ENCODE assay signal across 18 mouse cellular contexts in the genomic region with DNA sequence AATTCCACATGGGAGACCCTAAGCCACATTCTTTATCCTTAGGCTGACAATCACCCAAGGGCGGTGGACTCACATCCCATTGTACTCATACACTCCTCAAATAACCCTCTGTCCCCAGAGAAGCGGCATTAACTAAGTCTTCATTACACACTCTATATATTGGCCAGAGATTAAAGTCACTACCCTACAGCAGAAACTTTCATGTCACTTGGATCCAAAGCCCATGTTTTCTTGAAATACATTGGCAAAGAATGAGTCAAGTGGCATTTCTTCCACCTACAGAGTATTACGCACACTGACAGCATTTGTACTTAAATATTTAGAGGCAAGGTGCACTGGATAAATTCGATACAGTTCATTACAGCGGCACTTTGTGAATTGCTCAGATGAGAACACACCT. TPM values are rescaled to one million over a fixed set of nuclear protein-coding genes. Genes with fewer than 3 reads are reported as not detected.
A peak's percentile ranks its signal among the peaks of the same experiment; 100 is the strongest.
DNase-seq lines count a peak whose midpoint lies in the region; ATAC-seq lines count a peak whose summit lies in the region.
"Had no signal": no experiment of that assay in that cellular context is flagged by ENCODE, and none has a peak within 500 bp of the region (broad histone marks: within the 10 kb centered on the region; RNA-seq: fewer than 3 reads in every experiment).

No protein-coding gene starts in this region.

- peaks cover 26% of the 10 kb centered on the region for H3K36me3 ChIP-seq in hindbrain, embryonic 14.5 days (replicated peaks; ENCODE audit: control insufficient read depth, insufficient read depth)
- peaks cover 32% of the 10 kb centered on the region for H3K36me3 ChIP-seq in hindbrain, embryonic 12.5 days
- H3K36me3 ChIP-seq in midbrain, embryonic 15.5 days (replicated peaks), result no peaks in the 10 kb centered on the region
- H3K36me3 ChIP-seq: G1E had no signal

- no peak overlapping the region for H3K9ac ChIP-seq in hindbrain, embryonic 14.5 days
- no peak overlapping the region for H3K9ac ChIP-seq in hindbrain, embryonic 12.5 days
- H3K9ac ChIP-seq in midbrain, embryonic 15.5 days, result no peak overlapping the region

- H3K4me2 ChIP-seq in hindbrain, embryonic 14.5 days (replicated peaks), result no peak overlapping the region
- H3K4me2 ChIP-seq in hindbrain, embryonic 12.5 days (replicated peaks), result no peak overlapping the region
- no peak overlapping the region for H3K4me2 ChIP-seq in midbrain, embryonic 15.5 days

- H3K4me3 ChIP-seq in hindbrain, embryonic 14.5 days (replicated peaks; ENCODE audit: low read length), result no peak overlapping the region
- H3K4me3 ChIP-seq in hindbrain, embryonic 12.5 days, result no peak overlapping the region
- no peak overlapping the region for H3K4me3 ChIP-seq in midbrain, embryonic 15.5 days

- whole genome bisulfite sequencing in hindbrain, embryonic 14.5 days, result 97% methylated on average over 5 of the region's 5 CpGs
- 95% methylated on average over 5 of the region's 5 CpGs for WGBS in hindbrain, embryonic 12.5 days
- WGBS in midbrain, embryonic 15.5 days, result 97% methylated on average over 5 of the region's 5 CpGs

- no peak for ATAC-seq in hindbrain, embryonic 14.5 days (ENCODE audit: low FRiP score)
- no peak for ATAC-seq in hindbrain, embryonic 12.5 days (ENCODE audit: low FRiP score)
- ATAC-seq in midbrain, embryonic 15.5 days (replicated peaks), result no peak
- ATAC-seq: activated CD4-positive, CD25-positive, alpha-beta regulatory T cell, adult 4 months; CD4-positive, CD25-positive, alpha-beta regulatory T cell, adult 4 months; Patski had no signal

- H3K27ac ChIP-seq in hindbrain, embryonic 14.5 days, result peak overlapping the region; percentile 3; the same call in 1 of the 2 replicates
- H3K27ac ChIP-seq in hindbrain, embryonic 12.5 days, result no peak overlapping the region
- no peak overlapping the region for H3K27ac ChIP-seq in midbrain, embryonic 15.5 days

- DNase-seq in hindbrain, embryonic 14.5 days (ENCODE audit: low spot score), result no peak
- DNase-seq in fat pad, adult 2 months (ENCODE audit: extremely low read depth, low read depth, low spot score), result peak; percentile 80
- peak; percentile 78 for DNase-seq in gonadal fat pad, adult 2 months (ENCODE audit: low read depth)
- no peak for DNase-seq in lung, postnatal 14 days
- DNase-seq: adrenal gland, adult 2 months; adrenal gland, adult 8-10 months; adrenal gland, postnatal 25 days; adrenal gland, postnatal 36 days; B cell, adult 2 months; cerebellum, adult 11 months; cerebellum, adult 11-12 months; cerebellum, adult 18-20 months had no signal

- peaks cover 5% of the 10 kb centered on the region; the same call in 1 of the 2 replicates for H3K4me1 ChIP-seq in hindbrain, embryonic 14.5 days (replicated peaks; ENCODE audit: control insufficient read depth, insufficient read depth, low read length)
- 0 out of 2 replicates have a peak, but pooled peaks cover 4% of the 10 kb centered on the region for H3K4me1 ChIP-seq in hindbrain, embryonic 12.5 days
- H3K4me1 ChIP-seq in midbrain, embryonic 15.5 days, result peaks cover 16% of the 10 kb centered on the region; the same call in 1 of the 2 replicates

- H3K27me3 ChIP-seq in hindbrain, embryonic 14.5 days (ENCODE audit: control insufficient read depth, insufficient read depth, low read length), result no peaks in the 10 kb centered on the region
- H3K27me3 ChIP-seq in hindbrain, embryonic 12.5 days, result no peaks in the 10 kb centered on the region
- no peaks in the 10 kb centered on the region for H3K27me3 ChIP-seq in midbrain, embryonic 15.5 days (replicated peaks)
- H3K27me3 ChIP-seq: Patski had no signal

- H3K9me3 ChIP-seq in hindbrain, embryonic 14.5 days (ENCODE audit: control insufficient read depth, low read length), result no peaks in the 10 kb centered on the region
- no peaks in the 10 kb centered on the region for H3K9me3 ChIP-seq in hindbrain, embryonic 12.5 days (replicated peaks)
- H3K9me3 ChIP-seq in midbrain, embryonic 15.5 days, result no peaks in the 10 kb centered on the region

RNA-seq across cellular contexts. Expression of a gene that starts 44.0 kb away (rescaled TPM):
- polyA plus RNA-seq in hindbrain, embryonic 14.5 days (2014; fragmentation: Nextera tagmentation; extraction: Ambion mirVana), result 16.3 and 17.1 TPM in 2 replicates
- 28.6 and 29.8 TPM in 2 replicates for polyA plus RNA-seq in hindbrain, embryonic 12.5 days (2016; fragmentation: Nextera tagmentation; extraction: Ambion mirVana)
- 7.3 and 11.1 TPM in 2 replicates for polyA plus RNA-seq in gonadal fat pad, adult 2 months (2012; rRNA removed)
- polyA plus RNA-seq in midbrain, embryonic 15.5 days (2015; fragmentation: Nextera tagmentation; extraction: Ambion mirVana), result 13.5 and 14.4 TPM in 2 replicates
- polyA plus RNA-seq: G1E had no signal

Comparison
In these comparisons a context has a peak if more than half of its experiments do, and no peak if none do; other contexts are left out.
1. DNase-seq: peak in fat pad, adult 2 months (single experiment) and gonadal fat pad, adult 2 months (single experiment); none in hindbrain, embryonic 14.5 days (single experiment) and lung, postnatal 14 days (single experiment).